Mouse (Mus musculus): ENCODE measurements around the gene Gm10256. TPM values are rescaled to one million over a fixed set of nuclear protein-coding genes. Genes with fewer than 3 reads are reported as not detected.

Gm10256 gene
- polyA plus RNA-seq (2015; fragmentation: Nextera tagmentation; extraction: Ambion mirVana), result not detected in 2 replicates

GRCm38 (mm10) chrY:2830380-2830779 lies at the start of gene Gm10256, which contains the start of gene Rbmy:
Gm10256 (plus strand) TSS chrY:2830699.
Rbmy (plus strand) TSS chrY:2830680.

GRCm38 (mm10) chrY:2796105-2796504 lies 34.4 kb upstream of the Gm10256 start, which contains the start of gene Gm4064:
Gm4064 (minus strand) TSS chrY:2796205.

GRCm38 (mm10) chrY:2900689-2901088 lies 70.2 kb downstream of the Gm10256 start, which contains the start of gene Gm10352:
Gm10352 (plus strand) TSS chrY:2900989.

Other genes starting within 250 kb of the Gm10256 start
- gene H2al2c, start 231.6 kb upstream of the Gm10256 start, polyA plus RNA-seq (2015; fragmentation: Nextera tagmentation; extraction: Ambion mirVana), result not detected in 2 replicates
- not detected in 2 replicates for gene Sry, start 167.0 kb upstream of the Gm10256 start, polyA plus RNA-seq (2015; fragmentation: Nextera tagmentation; extraction: Ambion mirVana)
- not detected in 2 replicates for gene H2al2b, start 110.0 kb upstream of the Gm10256 start, polyA plus RNA-seq (2015; fragmentation: Nextera tagmentation; extraction: Ambion mirVana)
- gene Gm4064, start 34.5 kb upstream of the Gm10256 start, polyA plus RNA-seq (2015; fragmentation: Nextera tagmentation; extraction: Ambion mirVana), result not detected in 2 replicates
- not detected in 2 replicates for gene Rbmy, start within 50 bp of the Gm10256 start, polyA plus RNA-seq (2015; fragmentation: Nextera tagmentation; extraction: Ambion mirVana)
- not detected in 2 replicates for gene Gm10352, start 70.3 kb downstream of the Gm10256 start, polyA plus RNA-seq (2015; fragmentation: Nextera tagmentation; extraction: Ambion mirVana)
- gene Gm29289, start 101.9 kb downstream of the Gm10256 start, polyA plus RNA-seq (2015; fragmentation: Nextera tagmentation; extraction: Ambion mirVana), result not detected in 2 replicates

Data from skeletal muscle tissue, postnatal 0 days (tissue).